Comparison of ENCODE assay signal across 10 mouse cellular contexts in genomic region chr6:145796191-145797023, GRCm38 (mm10). TPM values are rescaled to one million over a fixed set of nuclear protein-coding genes. Genes with fewer than 3 reads are reported as not detected.
DNase-seq lines count a peak whose midpoint lies in the region; ATAC-seq and TF ChIP-seq lines count a peak whose summit lies in the region.
"Had no signal": no experiment of that assay in that cellular context is flagged by ENCODE, and none has a peak within 500 bp of the region (broad histone marks: within the 10 kb centered on the region; RNA-seq: fewer than 3 reads in every experiment).

No protein-coding gene starts in this region.

- peak; percentile 68 for ATAC-seq in Patski
- peak; percentile 28; the same call in 1 of the 2 replicates for ATAC-seq in lung, embryonic 16.5 days (ENCODE audit: low read depth)
- no peak for ATAC-seq in cerebellum, adult (ENCODE audit: insufficient number of reproducible peaks, low FRiP score, low TSS enrichment)

- CTCF ChIA-PET in Patski (lab: Charles Lee), result interaction anchor here (0.7 to 1.4 kb wide), 8 partner anchors 8 to 548 kb away, joined by 3 to 6 read pairs (median 3); no protein-coding TSS in a partner anchor

- H3K4me1 ChIP-seq in lung, embryonic 16.5 days (replicated peaks; ENCODE audit: control insufficient read depth, insufficient read depth, low read length), result peaks cover 43% of the 10 kb centered on the region

- POLR2A ChIA-PET in Patski (lab: Charles Lee), result interaction anchor here (0.6 to 1.2 kb wide), 2 partner anchors 17 to 381 kb away, joined by 3 read pairs; no protein-coding TSS in a partner anchor

- no peak overlapping the region for H3K4me3 ChIP-seq in lung, embryonic 16.5 days (ENCODE audit: low read length)
- H3K4me3 ChIP-seq: megakaryocyte, embryonic 14.5 days had no signal

- 21% methylated on average over 14 of the region's 14 CpGs for WGBS in lung, embryonic 16.5 days

- H3K4me2 ChIP-seq in lung, embryonic 16.5 days (ENCODE audit: low read depth, low read length), result peak overlapping the region; percentile 11; the same call in 1 of the 2 replicates

- in situ Hi-C loops in Patski (cut with MboI; ENCODE audit: low pct_unique_long_range_greater_than_20kb), result loop anchor here (10.0 to 25.0 kb wide), 3 partner anchors 142 to 559 kb away; no protein-coding TSS in a partner anchor

- intact Hi-C loops in heart, postnatal 10 days (cut with DNase I), result no loop called here
- intact Hi-C loops in left cerebral cortex, postnatal 14 days (cut with DNase I), result loop anchor here (10.0 kb wide), 1 partner anchor 432 kb away; no protein-coding TSS in a partner anchor

- H3K27me3 ChIP-seq in Patski, result no peaks in the 10 kb centered on the region
- H3K27me3 ChIP-seq in lung, embryonic 16.5 days (ENCODE audit: control insufficient read depth, insufficient read depth, low read depth, low read length), result no peaks in the 10 kb centered on the region

- H3K9me3 ChIP-seq in lung, embryonic 16.5 days (ENCODE audit: control insufficient read depth, low read length), result no peaks in the 10 kb centered on the region

- peak; percentile 29 for DNase-seq in heart, adult 8-10 months (ENCODE audit: low spot score)
- DNase-seq in heart, adult 18-20 months, result no peak
- peak; percentile 75 for DNase-seq in Patski (ENCODE audit: low read depth, low spot score)
- peak; percentile 57 to 59 for DNase-seq in heart, postnatal 10 days
- no peak for DNase-seq in urinary bladder, postnatal 36 days (ENCODE audit: low spot score in 2 of 2)
- no peak for DNase-seq in left cerebral cortex, postnatal 14 days (ENCODE audit: low spot score in 2 of 2)
- DNase-seq: gastrocnemius, postnatal 10 days had no signal

- peak overlapping the region; percentile 83 for H3K27ac ChIP-seq in lung, embryonic 16.5 days (ENCODE audit: low read length)

- peak overlapping the region; percentile 28; the same call in 1 of the 2 replicates for H3K9ac ChIP-seq in lung, embryonic 16.5 days (ENCODE audit: low read length)

- H3K36me3 ChIP-seq in lung, embryonic 16.5 days (ENCODE audit: control insufficient read depth, insufficient read depth, low read length), result no peaks in the 10 kb centered on the region

- TF ChIP-seq CTCF in Patski (IDR thresholded peaks at IDR 0.05), result no peak

RNA-seq across cellular contexts. Expression of gene Rassf8, which starts 49.9 kb away (rescaled TPM):
- 10 to 100 TPM; 54.3 to 61.5 (median 55.4) TPM for total RNA-seq in heart, adult 8-10 months (2022)
- total RNA-seq in heart, adult 18-20 months (2021), result 10 to 100 TPM; 48.4 to 55.5 TPM
- polyA plus RNA-seq in Patski (2021), result 41.8 TPM
- 10 to 100 TPM; 75.4 to 82.3 TPM for total RNA-seq in heart, postnatal 10 days (2021)
- 5.4 and 5.7 TPM in 2 replicates for polyA plus RNA-seq in lung, embryonic 16.5 days (2015; fragmentation: Nextera tagmentation; extraction: Ambion mirVana)
- 10 to 100 TPM; 15.5 to 17.3 TPM for total RNA-seq in left cerebral cortex, postnatal 14 days (2021)

Comparison
In these comparisons a context has a peak if more than half of its experiments do, and no peak if none do; other contexts are left out.
1. DNase-seq: peak in heart, adult 8-10 months (single experiment), Patski (single experiment) and heart, postnatal 10 days (2 of 2); none in heart, adult 18-20 months (0 of 2), urinary bladder, postnatal 36 days (0 of 2) and left cerebral cortex, postnatal 14 days (0 of 2).